Mouse (Mus musculus) mouse embryonic stem cell (cell line): ENCODE measurements around the gene Ccne1.

Source experiments
- in situ Hi-C, 2 experiments: fragments of 300-500 bp; cut with MboI; formaldehyde crosslinking; loops; 1 replicate in 1 of 2; 3 replicates in 1 of 2; pipeline ENCODE4 v1.14.3; 2019 to 2020; ENCODE audit warnings: low sequenced_read_pairs in 2 of 2, low pct_unique_long_range_greater_than_20kb in 1 of 2, mixed read lengths in 1 of 2; ENCODE audit not compliant: unreplicated experiment in 1 of 2

Ccne1 gene

GRCm38 (mm10) chr7:38106711-38107311 is 523 bp downstream of the Ccne1 start:
- in situ Hi-C loops, result no loop called here

GRCm38 (mm10) chr7:38105379-38105778 is 2.0 kb downstream of the Ccne1 start:
- in situ Hi-C loops, result no loop called here

GRCm38 (mm10) chr7:38104097-38104496 is 3.2 kb downstream of the Ccne1 start:
- in situ Hi-C loops, result no loop called here

GRCm38 (mm10) chr7:38094353-38094752 is 13.0 kb downstream of the Ccne1 start:
- in situ Hi-C loops, result no loop called here

GRCm38 (mm10) chr7:38093101-38093500 is 14.2 kb downstream of the Ccne1 start:
- in situ Hi-C loops, result no loop called here

- in situ Hi-C loops, result no loop called here
Measured at GRCm38 (mm10) chr7:38089930-38090675, 17.2 kb downstream of the Ccne1 start.

GRCm38 (mm10) chr7:38088456-38088855 is 18.9 kb downstream of the Ccne1 start:
- in situ Hi-C loops, result no loop called here

GRCm38 (mm10) chr7:38087856-38088255 is 19.5 kb downstream of the Ccne1 start:
- in situ Hi-C loops, result no loop called here

- in situ Hi-C loops, result no loop called here
Measured at GRCm38 (mm10) chr7:38086401-38086800, 20.9 kb downstream of the Ccne1 start.

GRCm38 (mm10) chr7:38085573-38086211 is 21.6 kb downstream of the Ccne1 start:
- in situ Hi-C loops, result no loop called here

GRCm38 (mm10) chr7:38084778-38085572 is 22.4 kb downstream of the Ccne1 start:
- in situ Hi-C loops, result no loop called here

GRCm38 (mm10) chr7:38082971-38083370 is 24.4 kb downstream of the Ccne1 start:
- in situ Hi-C loops, result no loop called here

- in situ Hi-C loops, result no loop called here
Measured at GRCm38 (mm10) chr7:38077189-38077588, 30.1 kb downstream of the Ccne1 start.

- in situ Hi-C loops, result no loop called here
Measured at GRCm38 (mm10) chr7:38075487-38075886, 31.8 kb downstream of the Ccne1 start.

GRCm38 (mm10) chr7:38074920-38075319 is 32.4 kb downstream of the Ccne1 start:
- in situ Hi-C loops, result no loop called here

- in situ Hi-C loops, result no loop called here
Measured at GRCm38 (mm10) chr7:38074514-38074913, 32.8 kb downstream of the Ccne1 start.

GRCm38 (mm10) chr7:38073782-38074181 is 33.6 kb downstream of the Ccne1 start:
- in situ Hi-C loops, result no loop called here

GRCm38 (mm10) chr7:38071065-38071464 is 36.3 kb downstream of the Ccne1 start:
- in situ Hi-C loops, result no loop called here

GRCm38 (mm10) chr7:38070663-38071062 is 36.7 kb downstream of the Ccne1 start:
- in situ Hi-C loops, result no loop called here
